Mouse (Mus musculus): ENCODE data around the gene Kif27. TPM values are rescaled to one million over a fixed set of nuclear protein-coding genes. Genes with fewer than 3 reads are reported as not detected.

Gene Kif27
- polyA plus RNA-seq, 1 experiment from 2014 or later: 1.0 TPM

- no peaks in the 10 kb centered on the region for H3K9me3 ChIP-seq (ENCODE audit: control insufficient read depth, low read length)
- no peak for ATAC-seq (ENCODE audit: insufficient number of reproducible peaks, low FRiP score, low TSS enrichment, low read depth)
Measured at GRCm38 (mm10) chr13:58337456-58337855, 21.5 kb downstream of the Kif27 start.

DNA sequence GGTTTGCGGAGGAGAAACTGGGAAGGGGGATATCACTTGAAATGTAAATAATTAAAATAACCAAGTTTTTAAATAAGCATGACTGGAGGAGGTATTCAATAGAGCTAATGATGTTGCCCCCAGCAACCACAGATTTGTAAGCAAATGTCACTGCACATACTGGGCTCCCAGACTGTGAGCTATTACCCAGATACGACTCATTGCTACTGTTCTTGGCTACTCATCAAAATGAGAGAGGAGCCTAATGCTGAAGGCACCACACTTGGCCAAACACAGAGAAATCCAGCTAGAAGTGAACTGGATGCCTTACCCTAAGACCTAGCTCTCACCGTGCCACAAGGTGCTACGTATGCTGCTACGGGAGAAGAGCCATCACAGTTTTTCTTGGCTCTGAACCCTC, 24.8 kb downstream of the Kif27 start:
- H3K4me3 ChIP-seq (ENCODE audit: low read depth, low read length): no peak overlapping the region
- H3K4me2 ChIP-seq (ENCODE audit: low read depth, severe bottlenecking): no peak overlapping the region
- H3K27ac ChIP-seq (replicated peaks; ENCODE audit: low read depth, low read length): no peak overlapping the region
- no peaks in the 10 kb centered on the region for H3K27me3 ChIP-seq (ENCODE audit: control insufficient read depth, insufficient read depth, low read length)
- ATAC-seq (ENCODE audit: insufficient number of reproducible peaks, low FRiP score, low TSS enrichment, low read depth) (no peak), DNase-seq (ENCODE audit: low spot score) (no peak)
- WGBS: 97% methylated on average over 5 of the region's 5 CpGs
- no peaks in the 10 kb centered on the region for H3K4me1 ChIP-seq (ENCODE audit: control insufficient read depth, insufficient read depth, low read length)
- no peaks in the 10 kb centered on the region for H3K9me3 ChIP-seq (ENCODE audit: control insufficient read depth, low read length)
- no peak overlapping the region for H3K9ac ChIP-seq (ENCODE audit: low read length)
- no peaks in the 10 kb centered on the region for H3K36me3 ChIP-seq (ENCODE audit: control insufficient read depth, insufficient read depth, low read length)

More at GRCm38 (mm10) chr13:58337456-58337855, 21.5 kb downstream of the Kif27 start:
- no peak overlapping the region for H3K4me3 ChIP-seq (ENCODE audit: low read depth, low read length)
- no peak overlapping the region for H3K9ac ChIP-seq (ENCODE audit: low read length)
- H3K27ac ChIP-seq (replicated peaks; ENCODE audit: low read depth, low read length): no peak overlapping the region
- DNase-seq (ENCODE audit: low spot score): no peak
- 88% methylated on average over 12 of the region's 12 CpGs for WGBS
- H3K4me1 ChIP-seq (ENCODE audit: control insufficient read depth, insufficient read depth, low read length): no peaks in the 10 kb centered on the region
- no peak overlapping the region for H3K4me2 ChIP-seq (ENCODE audit: low read depth, severe bottlenecking)
- H3K36me3 ChIP-seq (ENCODE audit: control insufficient read depth, insufficient read depth, low read length): no peaks in the 10 kb centered on the region
- no peaks in the 10 kb centered on the region for H3K27me3 ChIP-seq (ENCODE audit: control insufficient read depth, insufficient read depth, low read length)

GRCm38 (mm10) chr13:58317768-58318167, 41.2 kb downstream of the Kif27 start:
- H3K9me3 ChIP-seq (ENCODE audit: control insufficient read depth, low read length): no peaks in the 10 kb centered on the region
- ATAC-seq (ENCODE audit: insufficient number of reproducible peaks, low FRiP score, low TSS enrichment, low read depth) (no peak), DNase-seq (ENCODE audit: low spot score) (no peak)
- no peaks in the 10 kb centered on the region for H3K4me1 ChIP-seq (ENCODE audit: control insufficient read depth, insufficient read depth, low read length)
- 65% methylated on average over 2 of the region's 2 CpGs for WGBS
- no peaks in the 10 kb centered on the region for H3K27me3 ChIP-seq (ENCODE audit: control insufficient read depth, insufficient read depth, low read length)
- no peaks in the 10 kb centered on the region for H3K36me3 ChIP-seq (ENCODE audit: control insufficient read depth, insufficient read depth, low read length)
- H3K27ac ChIP-seq (replicated peaks; ENCODE audit: low read depth, low read length): no peak overlapping the region
- no peak overlapping the region for H3K4me3 ChIP-seq (ENCODE audit: low read depth, low read length)
- no peak overlapping the region for H3K9ac ChIP-seq (ENCODE audit: low read length)
- no peak overlapping the region for H3K4me2 ChIP-seq (ENCODE audit: low read depth, severe bottlenecking)

- Histone ChIP-seq H3K4me3 (ENCODE audit: low read depth, low read length) (no peak overlapping the region), H3K9me3 (ENCODE audit: control insufficient read depth, low read length) (no peaks in the 10 kb centered on the region), H3K27ac (replicated peaks; ENCODE audit: low read depth, low read length) (no peak overlapping the region), H3K4me2 (ENCODE audit: low read depth, severe bottlenecking) (no peak overlapping the region), H3K27me3 (ENCODE audit: control insufficient read depth, insufficient read depth, low read length) (no peaks in the 10 kb centered on the region), H3K4me1 (ENCODE audit: control insufficient read depth, insufficient read depth, low read length) (no peaks in the 10 kb centered on the region), H3K9ac (ENCODE audit: low read length) (no peak overlapping the region), H3K36me3 (ENCODE audit: control insufficient read depth, insufficient read depth, low read length) (no peaks in the 10 kb centered on the region)
- ATAC-seq (ENCODE audit: insufficient number of reproducible peaks, low FRiP score, low TSS enrichment, low read depth) (no peak), DNase-seq (ENCODE audit: low spot score) (no peak)
- WGBS: 63% methylated on average over 6 of the region's 6 CpGs
Measured at GRCm38 (mm10) chr13:58314991-58315390, 43.9 kb downstream of the Kif27 start.

DNA sequence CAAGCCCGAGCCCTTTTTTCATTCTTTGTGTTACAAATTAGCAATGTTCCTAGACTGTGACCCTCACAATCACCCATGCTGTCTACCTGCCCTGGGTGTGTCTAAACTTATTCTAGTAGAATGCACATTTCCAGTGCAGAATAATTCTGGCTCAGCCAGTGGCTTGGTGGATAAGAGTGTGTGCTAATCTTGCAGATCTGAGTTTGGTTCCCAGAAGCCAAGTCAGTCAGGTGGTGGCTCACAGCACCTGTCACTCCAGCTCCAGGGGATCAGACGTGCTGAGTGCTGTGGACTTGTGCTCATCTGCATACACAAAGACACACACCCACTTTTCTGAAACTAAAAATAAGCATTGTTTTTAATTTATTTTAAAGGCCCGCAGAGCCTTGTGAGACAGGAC, 45.2 kb downstream of the Kif27 start:
- Histone ChIP-seq H3K9ac (ENCODE audit: low read length) (no peak overlapping the region), H3K27ac (replicated peaks; ENCODE audit: low read depth, low read length) (no peak overlapping the region), H3K36me3 (ENCODE audit: control insufficient read depth, insufficient read depth, low read length) (no peaks in the 10 kb centered on the region), H3K9me3 (ENCODE audit: control insufficient read depth, low read length) (no peaks in the 10 kb centered on the region), H3K4me3 (ENCODE audit: low read depth, low read length) (no peak overlapping the region), H3K4me1 (ENCODE audit: control insufficient read depth, insufficient read depth, low read length) (no peaks in the 10 kb centered on the region), H3K27me3 (ENCODE audit: control insufficient read depth, insufficient read depth, low read length) (no peaks in the 10 kb centered on the region), H3K4me2 (ENCODE audit: low read depth, severe bottlenecking) (no peak overlapping the region)
- WGBS: 80% methylated on average over 3 of the region's 3 CpGs
- no peak for DNase-seq (ENCODE audit: low spot score)
- ATAC-seq (ENCODE audit: insufficient number of reproducible peaks, low FRiP score, low TSS enrichment, low read depth): no peak

- no peaks in the 10 kb centered on the region for H3K4me1 ChIP-seq (ENCODE audit: control insufficient read depth, insufficient read depth, low read length)
- ATAC-seq (ENCODE audit: insufficient number of reproducible peaks, low FRiP score, low TSS enrichment, low read depth): no peak
- H3K4me3 ChIP-seq (ENCODE audit: low read depth, low read length): no peak overlapping the region
- H3K9me3 ChIP-seq (ENCODE audit: control insufficient read depth, low read length): no peaks in the 10 kb centered on the region
- no peak overlapping the region for H3K4me2 ChIP-seq (ENCODE audit: low read depth, severe bottlenecking)
- no peak overlapping the region for H3K27ac ChIP-seq (replicated peaks; ENCODE audit: low read depth, low read length)
- no peak overlapping the region for H3K9ac ChIP-seq (ENCODE audit: low read length)
- H3K36me3 ChIP-seq (ENCODE audit: control insufficient read depth, insufficient read depth, low read length): no peaks in the 10 kb centered on the region
- DNase-seq (ENCODE audit: low spot score): no peak
- H3K27me3 ChIP-seq (ENCODE audit: control insufficient read depth, insufficient read depth, low read length): no peaks in the 10 kb centered on the region
- WGBS: 49% methylated on average over 3 of the region's 3 CpGs
Measured at GRCm38 (mm10) chr13:58311351-58311750, 47.6 kb downstream of the Kif27 start.

GRCm38 (mm10) chr13:58309499-58309898, 49.4 kb downstream of the Kif27 start:
- ATAC-seq (ENCODE audit: insufficient number of reproducible peaks, low FRiP score, low TSS enrichment, low read depth): no peak
- H3K4me2 ChIP-seq (ENCODE audit: low read depth, severe bottlenecking): no peak overlapping the region
- no peaks in the 10 kb centered on the region for H3K36me3 ChIP-seq (ENCODE audit: control insufficient read depth, insufficient read depth, low read length)
- no peaks in the 10 kb centered on the region for H3K9me3 ChIP-seq (ENCODE audit: control insufficient read depth, low read length)
- no peaks in the 10 kb centered on the region for H3K27me3 ChIP-seq (ENCODE audit: control insufficient read depth, insufficient read depth, low read length)
- no peak overlapping the region for H3K4me3 ChIP-seq (ENCODE audit: low read depth, low read length)
- no peak for DNase-seq (ENCODE audit: low spot score)
- H3K4me1 ChIP-seq (ENCODE audit: control insufficient read depth, insufficient read depth, low read length): no peaks in the 10 kb centered on the region
- 83% methylated on average over 8 of the region's 8 CpGs for WGBS
- no peak overlapping the region for H3K27ac ChIP-seq (replicated peaks; ENCODE audit: low read depth, low read length)
- no peak overlapping the region for H3K9ac ChIP-seq (ENCODE audit: low read length)

GRCm38 (mm10) chr13:58307453-58307852, 51.5 kb downstream of the Kif27 start:
- no peak overlapping the region for H3K9ac ChIP-seq (ENCODE audit: low read length)
- no peaks in the 10 kb centered on the region for H3K9me3 ChIP-seq (ENCODE audit: control insufficient read depth, low read length)
- no peaks in the 10 kb centered on the region for H3K36me3 ChIP-seq (ENCODE audit: control insufficient read depth, insufficient read depth, low read length)
- ATAC-seq (ENCODE audit: insufficient number of reproducible peaks, low FRiP score, low TSS enrichment, low read depth) (no peak), DNase-seq (ENCODE audit: low spot score) (no peak)
- no peaks in the 10 kb centered on the region for H3K4me1 ChIP-seq (ENCODE audit: control insufficient read depth, insufficient read depth, low read length)
- H3K4me3 ChIP-seq (ENCODE audit: low read depth, low read length): no peak overlapping the region
- no peak overlapping the region for H3K4me2 ChIP-seq (ENCODE audit: low read depth, severe bottlenecking)
- no peaks in the 10 kb centered on the region for H3K27me3 ChIP-seq (ENCODE audit: control insufficient read depth, insufficient read depth, low read length)
- WGBS: 91% methylated on average over 5 of the region's 5 CpGs
- no peak overlapping the region for H3K27ac ChIP-seq (replicated peaks; ENCODE audit: low read depth, low read length)

DNA sequence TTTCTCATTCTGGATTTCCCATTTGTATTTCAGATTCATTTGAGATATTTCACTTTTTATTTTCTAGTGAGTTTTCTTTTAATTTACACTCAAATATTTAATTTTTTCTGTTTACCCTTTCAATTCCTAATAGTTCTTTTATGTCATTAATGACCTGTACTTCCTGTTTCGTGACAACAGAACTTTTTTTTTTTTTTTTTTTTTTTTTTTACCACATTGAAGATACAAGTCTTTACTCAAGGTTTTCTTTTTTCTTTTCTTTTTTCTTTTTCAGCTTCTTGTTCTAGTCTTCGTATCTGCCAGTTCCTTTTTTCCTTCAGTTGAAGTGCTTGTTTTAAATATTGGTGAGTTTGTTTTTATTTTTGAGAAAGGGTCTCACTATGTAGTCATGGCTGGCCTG, 53.7 kb downstream of the Kif27 start:
- no peaks in the 10 kb centered on the region for H3K4me1 ChIP-seq (ENCODE audit: control insufficient read depth, insufficient read depth, low read length)
- no peak for ATAC-seq (ENCODE audit: insufficient number of reproducible peaks, low FRiP score, low TSS enrichment, low read depth)
- no peak overlapping the region for H3K27ac ChIP-seq (replicated peaks; ENCODE audit: low read depth, low read length)
- DNase-seq (ENCODE audit: low spot score): no peak
- H3K4me2 ChIP-seq (ENCODE audit: low read depth, severe bottlenecking): no peak overlapping the region
- H3K36me3 ChIP-seq (ENCODE audit: control insufficient read depth, insufficient read depth, low read length): no peaks in the 10 kb centered on the region
- H3K4me3 ChIP-seq (ENCODE audit: low read depth, low read length): no peak overlapping the region
- 83% methylated on average over 2 of the region's 2 CpGs for WGBS
- H3K9ac ChIP-seq (ENCODE audit: low read length): no peak overlapping the region
- H3K27me3 ChIP-seq (ENCODE audit: control insufficient read depth, insufficient read depth, low read length): no peaks in the 10 kb centered on the region
- no peaks in the 10 kb centered on the region for H3K9me3 ChIP-seq (ENCODE audit: control insufficient read depth, low read length)

Data from limb, embryonic 11.5 days (tissue).